25 mouse cellular contexts compared by ENCODE assay signal in genomic region chr10:121394270-121394669, GRCm38 (mm10). TPM values are rescaled to one million over a fixed set of nuclear protein-coding genes. Genes with fewer than 3 reads are reported as not detected.
DNase-seq lines count a peak whose midpoint lies in the region; ATAC-seq and TF ChIP-seq lines count a peak whose summit lies in the region.
"Had no signal": no experiment of that assay in that cellular context is flagged by ENCODE, and none has a peak within 500 bp of the region (broad histone marks: within the 10 kb centered on the region; RNA-seq: fewer than 3 reads in every experiment).

No protein-coding gene starts in this region.

- H3K9me3 ChIP-seq in hindbrain, embryonic 16.5 days (ENCODE audit: control insufficient read depth, low read length): no peaks in the 10 kb centered on the region
- H3K9me3 ChIP-seq in hindbrain, embryonic 12.5 days (replicated peaks): no peaks in the 10 kb centered on the region
- no peaks in the 10 kb centered on the region for H3K9me3 ChIP-seq in midbrain, postnatal 0 days (ENCODE audit: low read length)
- no peaks in the 10 kb centered on the region for H3K9me3 ChIP-seq in midbrain, embryonic 13.5 days
- H3K9me3 ChIP-seq in embryonic facial prominence, embryonic 15.5 days (replicated peaks): no peaks in the 10 kb centered on the region
- H3K9me3 ChIP-seq: forebrain, embryonic 10.5 days; heart, embryonic 15.5 days; hindbrain, embryonic 13.5 days; megakaryocyte, embryonic 14.5 days; midbrain, embryonic 15.5 days; neural tube, embryonic 12.5 days had no signal

- DNase-seq in midbrain, postnatal 0 days (ENCODE audit: low spot score): peak; percentile 16
- DNase-seq in ovary, postnatal 10 days (ENCODE audit: low spot score): no peak
- DNase-seq: B cell, adult 2 months; cerebellum, adult 18-20 months; cerebellum, postnatal 10 days; forebrain, postnatal 0 days; kidney, postnatal 10 days; layer of hippocampus, adult 9-11 months; liver; lung, adult 2 months; thymus, adult 2 months; thymus, postnatal 36 days had no signal

- 67% methylated on average over 6 of the region's 6 CpGs for WGBS in hindbrain, embryonic 16.5 days
- WGBS in hindbrain, embryonic 12.5 days: 83% methylated on average over 6 of the region's 6 CpGs
- WGBS in midbrain, postnatal 0 days: 72% methylated on average over 6 of the region's 6 CpGs
- 83% methylated on average over 6 of the region's 6 CpGs for WGBS in midbrain, embryonic 13.5 days
- 57% methylated on average over 6 of the region's 6 CpGs for WGBS in embryonic facial prominence, embryonic 15.5 days

- peak; percentile 58; the same call in 1 of the 2 replicates for ATAC-seq in hindbrain, embryonic 16.5 days
- no peak for ATAC-seq in hindbrain, embryonic 12.5 days (ENCODE audit: low FRiP score)
- ATAC-seq in midbrain, postnatal 0 days (ENCODE audit: low FRiP score): no peak
- no peak for ATAC-seq in midbrain, embryonic 13.5 days
- no peak for ATAC-seq in embryonic facial prominence, embryonic 15.5 days (ENCODE audit: insufficient number of reproducible peaks, low FRiP score, low TSS enrichment, low read depth)
- ATAC-seq: forebrain, postnatal 0 days; intestine, postnatal 0 days; midbrain, embryonic 15.5 days had no signal

- peaks cover 49% of the 10 kb centered on the region for H3K36me3 ChIP-seq in hindbrain, embryonic 16.5 days (ENCODE audit: control insufficient read depth, insufficient read depth, low read length)
- H3K36me3 ChIP-seq in hindbrain, embryonic 12.5 days: peaks cover 79% of the 10 kb centered on the region
- peaks cover 64% of the 10 kb centered on the region for H3K36me3 ChIP-seq in midbrain, postnatal 0 days (ENCODE audit: insufficient read depth, low read length)
- H3K36me3 ChIP-seq in midbrain, embryonic 13.5 days: peaks cover 81% of the 10 kb centered on the region
- peaks cover 68% of the 10 kb centered on the region for H3K36me3 ChIP-seq in embryonic facial prominence, embryonic 15.5 days

- H3K27ac ChIP-seq in hindbrain, embryonic 16.5 days (ENCODE audit: low read depth, low read length): no peak overlapping the region
- H3K27ac ChIP-seq in hindbrain, embryonic 12.5 days: no peak overlapping the region
- H3K27ac ChIP-seq in midbrain, postnatal 0 days (ENCODE audit: low read depth, low read length): no peak overlapping the region
- H3K27ac ChIP-seq in midbrain, embryonic 13.5 days: no peak overlapping the region
- peak overlapping the region; percentile 68 for H3K27ac ChIP-seq in embryonic facial prominence, embryonic 15.5 days (replicated peaks)
- H3K27ac ChIP-seq: forebrain, embryonic 10.5 days; heart, embryonic 15.5 days; hindbrain, embryonic 13.5 days; left cerebral cortex, adult 2 months; liver, embryonic 14.5 days; midbrain, embryonic 15.5 days; neural tube, embryonic 12.5 days had no signal

- no peak for TF ChIP-seq CTCF in midbrain, postnatal 0 days (IDR thresholded peaks at IDR 0.05)

- H3K4me3 ChIP-seq in hindbrain, embryonic 16.5 days (ENCODE audit: low read length): no peak overlapping the region
- H3K4me3 ChIP-seq in hindbrain, embryonic 12.5 days: no peak overlapping the region
- no peak overlapping the region for H3K4me3 ChIP-seq in midbrain, postnatal 0 days (ENCODE audit: low read depth, low read length)
- no peak overlapping the region for H3K4me3 ChIP-seq in midbrain, embryonic 13.5 days (replicated peaks)
- H3K4me3 ChIP-seq in embryonic facial prominence, embryonic 15.5 days (replicated peaks): no peak overlapping the region
- H3K4me3 ChIP-seq: forebrain, embryonic 10.5 days; heart, embryonic 15.5 days; hindbrain, embryonic 13.5 days; left cerebral cortex, adult 2 months; megakaryocyte, embryonic 14.5 days; midbrain, embryonic 15.5 days; neural tube, embryonic 12.5 days had no signal

- no peaks in the 10 kb centered on the region for H3K27me3 ChIP-seq in hindbrain, embryonic 16.5 days (replicated peaks; ENCODE audit: control insufficient read depth, insufficient read depth, low read length)
- no peaks in the 10 kb centered on the region for H3K27me3 ChIP-seq in hindbrain, embryonic 12.5 days
- H3K27me3 ChIP-seq in midbrain, postnatal 0 days (ENCODE audit: insufficient read depth, low read length): no peaks in the 10 kb centered on the region
- H3K27me3 ChIP-seq in midbrain, embryonic 13.5 days: no peaks in the 10 kb centered on the region
- H3K27me3 ChIP-seq in embryonic facial prominence, embryonic 15.5 days: no peaks in the 10 kb centered on the region
- H3K27me3 ChIP-seq: heart, embryonic 15.5 days; hindbrain, embryonic 13.5 days; midbrain, embryonic 15.5 days; neural tube, embryonic 12.5 days had no signal

- no peak overlapping the region for H3K9ac ChIP-seq in hindbrain, embryonic 16.5 days (ENCODE audit: low read depth, low read length)
- no peak overlapping the region for H3K9ac ChIP-seq in hindbrain, embryonic 12.5 days
- no peak overlapping the region for H3K9ac ChIP-seq in midbrain, postnatal 0 days (replicated peaks; ENCODE audit: low read length, poor library complexity, severe bottlenecking)
- no peak overlapping the region for H3K9ac ChIP-seq in midbrain, embryonic 13.5 days (replicated peaks)
- H3K9ac ChIP-seq in embryonic facial prominence, embryonic 15.5 days: no peak overlapping the region
- H3K9ac ChIP-seq: forebrain, postnatal 0 days; heart, embryonic 15.5 days; hindbrain, embryonic 13.5 days; liver, embryonic 14.5 days; midbrain, embryonic 15.5 days; neural tube, embryonic 12.5 days had no signal

- no peak overlapping the region for H3K4me2 ChIP-seq in hindbrain, embryonic 16.5 days (ENCODE audit: low read length)
- no peak overlapping the region for H3K4me2 ChIP-seq in hindbrain, embryonic 12.5 days (replicated peaks)
- H3K4me2 ChIP-seq in midbrain, postnatal 0 days (ENCODE audit: low read depth, low read length, poor library complexity, severe bottlenecking): no peak overlapping the region
- H3K4me2 ChIP-seq in midbrain, embryonic 13.5 days (replicated peaks): no peak overlapping the region
- no peak overlapping the region for H3K4me2 ChIP-seq in embryonic facial prominence, embryonic 15.5 days (replicated peaks)
- H3K4me2 ChIP-seq: heart, embryonic 15.5 days; hindbrain, embryonic 13.5 days; midbrain, embryonic 15.5 days; neural tube, embryonic 12.5 days had no signal

- H3K4me1 ChIP-seq in hindbrain, embryonic 16.5 days (ENCODE audit: control insufficient read depth, insufficient read depth, low read depth, low read length): no peaks in the 10 kb centered on the region
- H3K4me1 ChIP-seq in hindbrain, embryonic 12.5 days: no peaks in the 10 kb centered on the region
- no peaks in the 10 kb centered on the region for H3K4me1 ChIP-seq in midbrain, postnatal 0 days (ENCODE audit: insufficient read depth, low read length)
- no peaks in the 10 kb centered on the region for H3K4me1 ChIP-seq in midbrain, embryonic 13.5 days (replicated peaks)
- H3K4me1 ChIP-seq in embryonic facial prominence, embryonic 15.5 days: peaks cover 22% of the 10 kb centered on the region
- H3K4me1 ChIP-seq: forebrain, embryonic 10.5 days; hindbrain, embryonic 13.5 days; megakaryocyte, embryonic 14.5 days; midbrain, embryonic 15.5 days; neural tube, embryonic 12.5 days had no signal

RNA-seq across cellular contexts. Expression of gene Gns, which starts 29.4 kb away (rescaled TPM):
- polyA plus RNA-seq in hindbrain, embryonic 16.5 days (2015; fragmentation: Nextera tagmentation; extraction: Ambion mirVana): 39.7 and 43.1 TPM in 2 replicates
- 50.8 and 54.1 TPM in 2 replicates for polyA plus RNA-seq in hindbrain, embryonic 12.5 days (2016; fragmentation: Nextera tagmentation; extraction: Ambion mirVana)
- 66.4 and 84.3 TPM in 2 replicates for total RNA-seq in midbrain, postnatal 0 days (2014; rRNA removed)
- polyA plus RNA-seq in midbrain, postnatal 0 days (2015; fragmentation: Nextera tagmentation; extraction: Ambion mirVana): 37.7 and 40.4 TPM in 2 replicates
- polyA plus RNA-seq in midbrain, embryonic 13.5 days (2015; fragmentation: Nextera tagmentation; extraction: Ambion mirVana): 33.9 and 36.9 TPM in 2 replicates
- polyA plus RNA-seq in embryonic facial prominence, embryonic 15.5 days (2015; fragmentation: Nextera tagmentation; extraction: Ambion mirVana): 51.3 and 52.1 TPM in 2 replicates

RNA-seq across cellular contexts. Expression of gene Tbc1d30, which starts 43.2 kb away (rescaled TPM):
- polyA plus RNA-seq in hindbrain, embryonic 16.5 days (2015; fragmentation: Nextera tagmentation; extraction: Ambion mirVana): 16.6 and 19.5 TPM in 2 replicates
- 6.7 and 7.9 TPM in 2 replicates for polyA plus RNA-seq in hindbrain, embryonic 12.5 days (2016; fragmentation: Nextera tagmentation; extraction: Ambion mirVana)
- total RNA-seq in midbrain, postnatal 0 days (2014; rRNA removed): 46.9 and 49.1 TPM in 2 replicates
- 8.3 and 9.1 TPM in 2 replicates for polyA plus RNA-seq in midbrain, postnatal 0 days (2015; fragmentation: Nextera tagmentation; extraction: Ambion mirVana)
- polyA plus RNA-seq in midbrain, embryonic 13.5 days (2015; fragmentation: Nextera tagmentation; extraction: Ambion mirVana): 9.2 TPM in 2 replicates
- 1.7 and 2.6 TPM in 2 replicates for polyA plus RNA-seq in embryonic facial prominence, embryonic 15.5 days (2015; fragmentation: Nextera tagmentation; extraction: Ambion mirVana)
